Mouse (Mus musculus) lung, postnatal 4 days (tissue): ENCODE data around the gene Kif22.
"Not testable (repeated sequence)": the region's sequence is repeated elsewhere in the genome, so short reads cannot be mapped to it uniquely, and the experiment has no call there.

Experiments
- DNase-seq, 2 experiments: peaks; one replicate each; pipeline ENCODE4 v3.0.0; 2021

The Kif22 gene

GRCm38 (mm10) chr7:127041851-127042672 lies at the start of gene Kif22:
Gene Kif22 (minus strand): TSS chr7:127042471.
- DNase-seq, result peak; percentile 91 to 94

GRCm38 (mm10) chr7:127091114-127091896 lies 49.0 kb upstream of the Kif22 start, which contains the start of gene AI467606:
Gene AI467606 (plus strand): TSS chr7:127091359.
- DNase-seq, result peak; percentile 87 to 89

- DNase-seq, result no peak
Measured at GRCm38 (mm10) chr7:127090154-127091113, 48.2 kb upstream of the Kif22 start.

- DNase-seq, result peak; percentile 47 to 64
Measured at GRCm38 (mm10) chr7:127088901-127089845, 46.9 kb upstream of the Kif22 start.

- no peak for DNase-seq
Measured at GRCm38 (mm10) chr7:127088083-127088482, 45.8 kb upstream of the Kif22 start.

- DNase-seq, result not testable (repeated sequence)
Measured at GRCm38 (mm10) chr7:127087278-127088010, 45.2 kb upstream of the Kif22 start, which contains the start of gene Zg16. Gene Zg16 (minus strand): TSS chr7:127087328.

GRCm38 (mm10) chr7:127085751-127086150 lies 43.5 kb upstream of the Kif22 start:
- DNase-seq, result not testable (repeated sequence)

GRCm38 (mm10) chr7:127084794-127085193 lies 42.5 kb upstream of the Kif22 start:
- no peak for DNase-seq

- DNase-seq, result no peak
Measured at GRCm38 (mm10) chr7:127083689-127084088, 41.4 kb upstream of the Kif22 start.

GRCm38 (mm10) chr7:127082995-127083394 lies 40.7 kb upstream of the Kif22 start:
- no peak for DNase-seq

- DNase-seq, result no peak
Measured at GRCm38 (mm10) chr7:127082271-127082670, 40.0 kb upstream of the Kif22 start.

GRCm38 (mm10) chr7:127080045-127080444 lies 37.8 kb upstream of the Kif22 start:
- DNase-seq, result no peak

GRCm38 (mm10) chr7:127077692-127078091 lies 35.4 kb upstream of the Kif22 start:
- no peak for DNase-seq

- no peak for DNase-seq
Measured at GRCm38 (mm10) chr7:127076188-127076587, 33.9 kb upstream of the Kif22 start.

- DNase-seq, result no peak
Measured at GRCm38 (mm10) chr7:127073221-127073620, 30.9 kb upstream of the Kif22 start.

GRCm38 (mm10) chr7:127070871-127071413 lies 28.7 kb upstream of the Kif22 start:
- no peak for DNase-seq

- no peak for DNase-seq
Measured at GRCm38 (mm10) chr7:127066317-127066716, 24.0 kb upstream of the Kif22 start.

- no peak for DNase-seq
Measured at GRCm38 (mm10) chr7:127065538-127065937, 23.3 kb upstream of the Kif22 start.

- DNase-seq, result no peak
Measured at GRCm38 (mm10) chr7:127055026-127055585, 12.8 kb upstream of the Kif22 start.

- DNase-seq, result no peak
Measured at GRCm38 (mm10) chr7:127031244-127031643, 11.0 kb downstream of the Kif22 start.
